Mouse (Mus musculus): ENCODE results near the gene Rap1gap. TPM values are rescaled to one million over a fixed set of nuclear protein-coding genes. Genes with fewer than 3 reads are reported as not detected.

The Rap1gap gene
- total RNA-seq (2021), result 100 to 1,000 TPM; 228 to 242 TPM

- intact Hi-C loops (cut with DNase I), result no loop called here
- peak in 1 of 2 experiments; percentile 83 for DNase-seq (ENCODE audit: extremely low spot score in 1 of 2, low spot score in 2 of 2)
Observed at GRCm38 (mm10) chr4:137664433-137664979, at the start of gene Rap1gap. Rap1gap (plus strand) TSS chr4:137664726.

DNA sequence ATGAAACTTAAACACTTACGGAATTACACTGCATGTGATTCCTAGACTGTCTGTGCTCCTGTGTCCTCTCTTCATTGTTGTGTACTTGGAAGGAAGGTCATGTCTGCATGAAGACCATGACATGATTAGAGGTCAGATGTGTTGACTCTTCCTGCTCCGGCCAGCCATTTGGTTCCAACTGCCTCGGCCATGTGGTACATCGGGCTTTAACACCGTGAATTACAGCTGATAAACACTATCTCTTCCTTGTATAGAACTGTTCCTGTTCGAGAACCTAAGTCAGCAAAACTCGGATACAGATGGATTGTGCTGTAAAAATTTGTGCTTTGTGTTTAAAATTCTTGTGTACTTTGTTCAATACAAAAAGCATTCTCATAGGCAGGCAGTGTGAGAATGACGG lies 41.7 kb upstream of the Rap1gap start:
- intact Hi-C loops (cut with DNase I), result no loop called here

DNA sequence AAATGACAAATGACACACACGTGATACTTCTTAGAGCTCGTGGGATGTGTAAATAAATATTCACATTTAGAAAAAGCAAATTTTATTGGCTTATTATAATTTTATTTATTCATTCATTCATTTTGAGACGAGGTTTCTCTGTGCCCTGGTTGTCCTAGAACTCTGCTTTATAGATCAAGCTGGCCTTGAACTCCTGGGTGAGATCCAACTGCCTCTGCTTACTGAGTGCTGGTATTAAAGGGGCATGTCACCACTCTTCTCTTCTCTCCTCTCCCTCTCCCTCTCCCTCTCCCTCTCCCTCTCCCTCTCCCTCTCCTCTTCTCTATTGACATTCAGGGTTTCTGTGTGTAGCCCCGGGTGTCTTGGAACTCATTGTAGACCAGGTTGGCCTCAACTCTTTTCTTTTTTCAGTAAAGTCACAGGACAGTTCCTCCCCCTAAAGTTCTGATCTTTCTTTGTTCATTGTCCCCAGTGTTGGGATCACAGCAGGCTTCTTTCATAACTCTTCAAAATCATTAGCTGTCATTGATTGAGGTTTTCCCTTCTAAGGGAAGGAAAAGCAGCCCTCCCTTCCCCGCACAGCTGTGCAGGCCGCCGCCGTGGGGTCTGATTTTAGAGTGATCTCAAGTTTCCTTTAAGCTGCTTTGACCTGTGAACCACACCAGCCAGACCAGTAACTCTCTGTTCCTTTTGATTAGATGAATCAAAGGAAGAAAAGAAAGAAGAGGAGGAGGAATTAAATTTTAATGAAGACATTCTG lies 36.9 kb upstream of the Rap1gap start:
- intact Hi-C loops (cut with DNase I), result no loop called here
- DNase-seq (ENCODE audit: extremely low spot score in 1 of 2, low spot score in 2 of 2), result no peak

More for the DNA sequence above, 41.7 kb upstream of the Rap1gap start:
- no peak for DNase-seq (ENCODE audit: extremely low spot score in 1 of 2, low spot score in 2 of 2)

GRCm38 (mm10) chr4:137628400-137628799 lies 36.1 kb upstream of the Rap1gap start:
- no peak for DNase-seq (ENCODE audit: extremely low spot score in 1 of 2, low spot score in 2 of 2)
- intact Hi-C loops (cut with DNase I), result no loop called here

GRCm38 (mm10) chr4:137629354-137629753 lies 35.2 kb upstream of the Rap1gap start:
- intact Hi-C loops (cut with DNase I), result no loop called here
- DNase-seq (ENCODE audit: extremely low spot score in 1 of 2, low spot score in 2 of 2), result peak in 1 of 2 experiments; percentile 37

DNA sequence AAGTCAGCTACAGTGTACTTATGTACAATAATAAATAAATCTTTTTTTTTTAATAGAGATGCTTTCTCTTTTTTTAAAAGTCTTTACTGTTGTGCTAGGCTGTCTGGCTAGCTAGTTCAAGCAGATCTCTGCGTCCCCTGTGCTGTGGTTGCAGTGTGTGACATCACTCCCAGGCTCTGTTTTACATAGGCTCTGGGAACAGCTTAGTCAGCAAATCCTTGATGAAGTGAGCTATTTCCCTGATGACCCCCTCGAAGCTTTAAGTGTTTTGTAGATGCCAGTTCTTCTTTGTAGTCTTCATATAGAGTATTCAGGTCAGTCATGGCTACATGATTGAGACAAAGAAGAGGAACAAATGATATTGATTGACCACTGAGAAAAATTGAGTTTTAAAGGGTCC lies 34.4 kb upstream of the Rap1gap start:
- intact Hi-C loops (cut with DNase I), result no loop called here
- DNase-seq (ENCODE audit: extremely low spot score in 1 of 2, low spot score in 2 of 2), result no peak

DNA sequence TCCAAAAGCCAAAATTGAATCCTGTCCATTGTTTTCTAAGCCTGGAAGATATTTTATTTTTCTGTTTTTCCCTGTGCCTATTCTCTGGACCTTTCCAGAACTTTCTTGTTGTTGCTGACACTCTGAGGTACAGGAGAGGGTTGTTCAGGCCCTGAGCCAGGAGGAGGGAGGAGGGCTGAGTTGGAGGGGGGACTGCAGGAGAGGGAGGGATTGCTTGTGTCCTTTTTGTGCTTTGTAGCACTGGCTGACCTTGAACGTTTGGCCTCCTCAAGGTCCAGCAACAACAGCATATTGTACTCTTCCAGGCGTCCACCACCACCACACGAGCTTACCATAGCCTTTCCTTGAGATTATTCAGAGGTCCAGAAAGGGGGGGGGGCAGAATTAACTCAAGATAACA lies 32.9 kb upstream of the Rap1gap start:
- intact Hi-C loops (cut with DNase I), result no loop called here
- no peak for DNase-seq (ENCODE audit: extremely low spot score in 1 of 2, low spot score in 2 of 2)

DNA sequence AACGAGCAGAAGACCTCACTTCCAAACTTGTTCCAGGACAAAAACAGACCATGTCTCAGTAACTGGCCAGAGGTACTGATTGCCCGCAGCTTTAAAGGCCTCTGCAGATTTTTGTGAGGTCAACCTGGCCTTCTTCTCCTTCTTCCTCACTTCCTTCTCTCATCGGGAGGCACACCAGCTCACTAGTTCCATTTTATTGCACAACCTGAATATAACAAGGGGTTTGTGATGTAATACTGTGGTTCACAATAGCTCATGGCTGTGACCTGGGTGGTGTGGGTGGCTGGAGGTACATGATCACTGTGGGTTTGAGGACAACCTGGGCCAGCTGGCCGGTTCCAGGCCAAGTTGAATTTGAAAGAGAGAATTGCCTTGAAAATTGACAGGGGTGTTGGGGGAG lies 31.1 kb upstream of the Rap1gap start:
- intact Hi-C loops (cut with DNase I), result no loop called here
- DNase-seq (ENCODE audit: extremely low spot score in 1 of 2, low spot score in 2 of 2), result no peak

DNA sequence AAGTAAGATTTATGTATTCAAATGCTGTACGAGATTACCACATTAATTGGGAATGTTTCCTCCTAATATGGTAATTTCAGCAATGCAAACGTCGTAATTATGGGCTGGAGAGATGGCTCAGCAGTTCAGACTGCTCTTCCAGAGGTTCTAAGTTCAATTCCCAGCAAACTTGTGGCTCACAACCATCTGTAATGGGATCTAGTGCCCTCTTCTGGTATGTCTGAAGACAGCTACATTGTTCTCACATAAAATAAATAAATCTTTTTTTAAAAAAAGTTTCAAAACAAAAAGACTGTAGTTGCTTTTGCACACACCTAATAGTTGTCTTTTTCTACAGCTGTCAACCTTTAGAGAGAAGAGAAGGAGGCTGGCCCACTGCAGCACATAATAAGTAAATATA lies 27.9 kb upstream of the Rap1gap start:
- DNase-seq (ENCODE audit: extremely low spot score in 1 of 2, low spot score in 2 of 2), result no peak
- intact Hi-C loops (cut with DNase I), result no loop called here

DNA sequence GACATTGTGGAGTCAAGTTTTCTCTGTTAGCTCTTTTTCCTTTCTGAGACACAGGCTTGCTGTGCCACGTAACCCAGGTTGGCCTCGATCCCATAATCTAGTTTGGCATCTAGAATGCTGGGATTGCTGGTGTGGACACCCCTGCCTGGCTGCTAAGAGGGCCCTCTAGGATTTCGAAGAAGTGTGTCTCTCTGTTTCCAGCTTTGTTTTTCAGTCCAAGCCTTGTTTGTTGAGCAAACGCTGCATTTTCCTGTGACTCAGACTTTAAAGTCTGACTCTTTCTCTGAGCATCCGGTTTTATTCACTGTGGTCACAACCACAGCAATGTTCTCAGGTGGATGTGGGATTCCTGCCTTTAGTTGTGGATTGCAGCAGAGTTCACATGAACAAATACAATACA lies 23.0 kb upstream of the Rap1gap start:
- DNase-seq (ENCODE audit: extremely low spot score in 1 of 2, low spot score in 2 of 2), result no peak
- intact Hi-C loops (cut with DNase I), result no loop called here

- no peak for DNase-seq (ENCODE audit: extremely low spot score in 1 of 2, low spot score in 2 of 2)
- intact Hi-C loops (cut with DNase I), result no loop called here
Observed at GRCm38 (mm10) chr4:137642101-137642500, 22.4 kb upstream of the Rap1gap start.

DNA sequence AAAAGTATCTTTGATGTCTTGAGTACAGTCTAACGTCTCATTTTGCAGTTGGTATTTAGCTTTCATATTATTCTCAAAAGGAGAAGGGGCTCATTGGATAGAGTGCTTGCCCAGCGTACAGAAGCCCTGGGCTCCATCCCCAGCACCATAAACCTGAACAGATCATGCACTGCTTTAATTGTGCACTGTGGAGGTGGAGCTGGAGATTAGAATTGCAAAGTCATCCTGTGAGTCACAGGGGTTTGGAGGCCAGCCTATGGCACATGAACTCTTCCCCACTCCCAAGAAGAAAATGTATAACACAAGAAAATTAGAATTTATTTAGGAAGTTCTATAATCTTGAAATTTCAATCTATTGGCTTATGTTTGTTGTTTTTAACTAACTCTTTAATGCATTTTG lies 21.1 kb upstream of the Rap1gap start:
- intact Hi-C loops (cut with DNase I), result no loop called here
- DNase-seq (ENCODE audit: extremely low spot score in 1 of 2, low spot score in 2 of 2), result no peak

- intact Hi-C loops (cut with DNase I), result no loop called here
Observed at GRCm38 (mm10) chr4:137646262-137646661, 18.3 kb upstream of the Rap1gap start.

DNA sequence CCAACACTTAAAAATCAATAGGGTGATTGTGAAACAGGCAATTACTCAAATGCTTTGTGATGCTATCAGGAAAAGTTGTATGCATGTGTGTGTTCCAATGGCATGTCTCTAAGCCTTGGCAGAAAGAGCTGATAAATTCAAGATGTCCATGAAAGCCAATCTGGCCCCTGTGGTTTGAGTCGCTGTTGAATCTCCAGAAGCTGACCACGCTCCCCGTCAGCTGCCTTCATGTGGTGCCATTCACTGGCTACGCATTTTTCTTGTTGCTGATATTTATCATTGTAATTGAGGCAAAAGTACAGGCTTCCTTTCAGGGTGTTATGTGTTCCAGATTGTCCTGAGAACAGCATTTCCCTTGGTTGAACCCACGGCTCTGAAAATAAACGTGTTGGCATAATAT lies 16.9 kb upstream of the Rap1gap start:
- intact Hi-C loops (cut with DNase I), result no loop called here

More at GRCm38 (mm10) chr4:137646262-137646661, 18.3 kb upstream of the Rap1gap start:
- no peak for DNase-seq (ENCODE audit: extremely low spot score in 1 of 2, low spot score in 2 of 2)

GRCm38 (mm10) chr4:137648230-137648629 lies 16.3 kb upstream of the Rap1gap start:
- intact Hi-C loops (cut with DNase I), result no loop called here
- no peak for DNase-seq (ENCODE audit: extremely low spot score in 1 of 2, low spot score in 2 of 2)

More for the DNA sequence above, 16.9 kb upstream of the Rap1gap start:
- no peak for DNase-seq (ENCODE audit: extremely low spot score in 1 of 2, low spot score in 2 of 2)

DNA sequence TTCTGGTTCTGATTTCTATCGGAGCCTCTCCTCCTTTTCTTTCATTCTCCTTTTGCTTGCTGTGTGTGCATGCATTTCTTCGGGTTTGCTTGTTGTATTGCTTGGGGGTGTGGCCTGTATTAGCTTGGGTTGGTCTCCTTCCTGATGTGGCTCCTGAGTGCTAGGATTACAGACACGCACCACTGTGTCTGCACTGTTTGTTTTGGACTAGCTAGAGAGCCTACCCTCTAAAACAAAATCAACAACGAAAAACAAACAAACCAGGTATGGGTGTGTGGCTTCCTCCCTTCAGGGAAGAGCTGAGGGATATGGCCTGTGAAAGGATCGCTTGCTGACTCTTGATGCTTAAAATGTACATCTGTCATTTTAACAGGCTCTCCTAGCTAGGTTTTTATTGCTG lies 13.6 kb upstream of the Rap1gap start:
- DNase-seq (ENCODE audit: extremely low spot score in 1 of 2, low spot score in 2 of 2), result no peak
- intact Hi-C loops (cut with DNase I), result no loop called here

- DNase-seq (ENCODE audit: extremely low spot score in 1 of 2, low spot score in 2 of 2), result no peak
- intact Hi-C loops (cut with DNase I), result no loop called here
Observed at GRCm38 (mm10) chr4:137652835-137653346, 11.6 kb upstream of the Rap1gap start.

DNA sequence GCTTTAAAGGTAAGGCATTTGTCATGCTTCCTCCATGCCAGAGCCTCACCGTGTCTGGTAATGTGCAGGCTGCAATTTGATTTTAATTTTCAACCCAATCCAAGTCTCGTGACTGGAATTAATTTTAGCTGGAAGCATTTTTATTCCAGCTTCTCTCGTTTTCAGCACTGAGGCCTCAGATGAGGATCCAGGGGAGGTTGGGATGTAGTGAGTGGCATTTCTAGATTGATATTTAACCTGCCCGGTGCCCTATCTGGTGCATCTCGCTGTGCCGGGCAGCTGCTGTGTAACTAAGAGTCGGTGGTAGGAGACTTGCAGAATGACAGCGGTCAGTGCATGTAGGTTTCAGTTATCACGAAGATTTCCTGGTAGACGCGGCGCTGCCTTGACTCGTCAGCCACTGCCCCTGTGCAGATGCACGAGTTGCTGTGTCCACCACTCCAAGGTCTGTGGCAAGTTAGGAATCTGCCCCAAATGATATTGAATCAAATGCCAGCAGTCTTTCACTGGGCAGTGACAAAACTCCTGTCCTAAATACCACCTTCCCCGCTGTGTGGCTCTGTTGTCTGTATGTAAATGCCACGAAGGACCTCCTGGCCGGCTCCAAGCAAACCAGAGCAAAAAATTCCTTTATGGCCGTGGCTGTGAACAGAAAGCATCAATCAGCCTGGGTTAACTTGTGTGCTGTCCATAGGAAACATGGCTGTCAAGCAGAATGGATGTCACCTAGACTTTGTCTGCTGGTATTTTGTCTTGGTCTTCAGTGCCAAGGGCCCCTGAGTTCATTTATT lies 9.1 kb upstream of the Rap1gap start:
- intact Hi-C loops (cut with DNase I), result no loop called here
- no peak for DNase-seq (ENCODE audit: extremely low spot score in 1 of 2, low spot score in 2 of 2)

DNA sequence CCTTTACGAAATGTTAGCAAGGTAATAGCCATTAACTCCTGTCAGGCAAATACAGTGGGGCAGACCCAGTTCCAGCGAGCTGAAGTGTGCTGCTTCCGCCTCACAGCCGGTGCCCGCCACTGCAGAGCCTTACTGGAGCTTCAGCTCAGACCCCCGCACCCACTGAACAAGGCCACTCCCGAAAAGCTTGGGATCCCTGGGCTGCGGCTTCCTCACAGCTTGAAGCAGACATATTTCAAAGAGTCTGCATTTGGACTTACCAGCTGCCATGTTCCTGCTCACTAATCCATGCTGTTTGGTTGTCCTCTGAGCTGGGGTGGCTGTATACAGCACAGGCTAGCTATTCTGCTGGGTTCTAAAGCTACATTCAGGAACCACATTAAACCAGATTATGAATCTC lies 6.9 kb upstream of the Rap1gap start:
- no peak for DNase-seq (ENCODE audit: extremely low spot score in 1 of 2, low spot score in 2 of 2)
- intact Hi-C loops (cut with DNase I), result no loop called here

DNA sequence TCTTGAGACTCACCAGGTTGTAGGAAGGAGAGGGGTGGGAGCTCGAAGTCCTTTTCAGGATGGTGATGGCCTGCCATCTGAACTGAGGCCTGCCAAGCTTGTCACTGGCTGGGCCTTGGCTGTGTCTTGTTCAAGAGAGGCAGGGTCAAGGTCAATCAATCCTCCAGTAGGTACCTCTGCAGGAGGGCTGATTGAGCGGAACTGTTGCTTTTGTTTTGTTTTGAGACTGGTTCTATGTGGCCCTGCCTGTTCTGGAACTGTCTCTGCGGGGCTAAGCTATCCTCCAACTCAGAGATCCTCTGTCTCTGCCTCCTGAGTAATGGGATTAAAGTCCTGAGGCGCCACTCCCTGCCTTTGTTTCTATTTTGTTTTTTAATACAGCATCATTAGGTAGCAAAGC lies 5.0 kb upstream of the Rap1gap start:
- intact Hi-C loops (cut with DNase I), result no loop called here

More for the DNA sequence above, 5.0 kb upstream of the Rap1gap start:
- no peak for DNase-seq (ENCODE audit: extremely low spot score in 1 of 2, low spot score in 2 of 2)

Measured in left cerebral cortex, postnatal 10 days (tissue).